Mouse (Mus musculus): ENCODE data around the gene H2afy2. TPM values are rescaled to one million over a fixed set of nuclear protein-coding genes. Genes with fewer than 3 reads are reported as not detected.

Gene H2afy2
- total and polyA plus RNA-seq, 2 experiments = 0.21 to 0.74 TPM

DNA sequence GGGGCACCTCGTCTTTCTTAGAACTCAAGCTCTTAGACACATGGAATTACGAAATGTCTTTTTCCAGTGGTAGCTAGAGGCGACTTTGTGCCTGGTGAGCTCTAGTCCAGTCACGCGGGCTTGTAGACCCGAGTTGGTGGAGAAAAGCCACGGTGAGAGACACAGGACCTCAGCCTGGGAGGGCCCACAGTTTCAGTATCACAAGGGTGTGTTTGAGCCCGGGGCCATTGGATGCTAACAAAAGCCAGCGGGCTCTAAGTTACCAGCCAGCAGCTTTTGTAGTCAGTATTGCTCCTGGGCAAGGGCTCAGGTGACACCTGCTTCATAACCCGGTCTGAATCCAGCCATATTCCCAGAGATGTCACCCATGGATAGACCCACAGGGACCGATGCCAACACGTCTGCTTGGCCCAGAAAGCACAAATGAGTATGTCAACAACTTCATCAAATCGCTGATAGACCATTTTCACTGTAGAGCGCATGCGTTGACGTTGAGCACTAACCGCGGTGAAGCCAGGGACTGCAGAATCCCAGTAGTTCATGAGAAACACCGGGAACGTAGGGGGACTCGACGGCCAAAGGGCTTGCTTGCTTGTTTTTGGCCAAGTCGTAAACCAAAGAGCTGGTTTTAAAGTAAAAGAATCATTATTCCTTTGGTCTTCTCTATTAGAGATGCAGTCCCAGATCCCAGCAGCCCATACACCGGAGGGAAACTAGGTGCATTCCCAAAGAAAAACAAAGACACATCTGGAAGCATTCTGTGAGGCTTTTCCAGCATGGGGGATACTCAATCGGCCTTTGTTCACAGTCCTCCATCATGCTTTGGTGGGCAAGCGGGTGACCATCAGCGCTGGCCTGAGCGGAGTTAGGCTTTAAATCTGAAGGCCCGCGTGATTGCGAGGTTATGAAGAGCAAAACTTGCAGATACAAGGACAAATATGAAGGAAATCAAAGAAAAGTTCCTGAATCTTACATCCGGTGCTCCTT, 44.3 kb upstream of the H2afy2 start:
- H3K4me3 ChIP-seq (ENCODE audit: insufficient read depth, low read depth, low read length) = no peak overlapping the region
- H3K9ac ChIP-seq (ENCODE audit: low read depth, low read length) = no peak overlapping the region
- no peaks in the 10 kb centered on the region for H3K36me3 ChIP-seq (ENCODE audit: control insufficient read depth, insufficient read depth, low read length)
- no peak for DNase-seq (ENCODE audit: extremely low read depth, low read depth, low spot score)
- 89% methylated on average over 32 of the region's 32 CpGs for WGBS
- H3K79me2 ChIP-seq (ENCODE audit: control insufficient read depth, insufficient read depth, low read length) = no peaks in the 10 kb centered on the region
- no peak overlapping the region for H3K27ac ChIP-seq (replicated peaks; ENCODE audit: insufficient read depth, low read depth, low read length)
- H3K4me1 ChIP-seq (ENCODE audit: control insufficient read depth, insufficient read depth, low read length) = no peaks in the 10 kb centered on the region
- TF ChIP-seq CTCF (IDR thresholded peaks at IDR 0.05; ENCODE audit: low read depth, low read length) (no peak), POLR2A (IDR thresholded peaks at IDR 0.05; ENCODE audit: extremely low read depth, insufficient read depth, low read length) (no peak)
- no peaks in the 10 kb centered on the region for H3K27me3 ChIP-seq (ENCODE audit: control insufficient read depth, insufficient read depth, low read length)

DNA sequence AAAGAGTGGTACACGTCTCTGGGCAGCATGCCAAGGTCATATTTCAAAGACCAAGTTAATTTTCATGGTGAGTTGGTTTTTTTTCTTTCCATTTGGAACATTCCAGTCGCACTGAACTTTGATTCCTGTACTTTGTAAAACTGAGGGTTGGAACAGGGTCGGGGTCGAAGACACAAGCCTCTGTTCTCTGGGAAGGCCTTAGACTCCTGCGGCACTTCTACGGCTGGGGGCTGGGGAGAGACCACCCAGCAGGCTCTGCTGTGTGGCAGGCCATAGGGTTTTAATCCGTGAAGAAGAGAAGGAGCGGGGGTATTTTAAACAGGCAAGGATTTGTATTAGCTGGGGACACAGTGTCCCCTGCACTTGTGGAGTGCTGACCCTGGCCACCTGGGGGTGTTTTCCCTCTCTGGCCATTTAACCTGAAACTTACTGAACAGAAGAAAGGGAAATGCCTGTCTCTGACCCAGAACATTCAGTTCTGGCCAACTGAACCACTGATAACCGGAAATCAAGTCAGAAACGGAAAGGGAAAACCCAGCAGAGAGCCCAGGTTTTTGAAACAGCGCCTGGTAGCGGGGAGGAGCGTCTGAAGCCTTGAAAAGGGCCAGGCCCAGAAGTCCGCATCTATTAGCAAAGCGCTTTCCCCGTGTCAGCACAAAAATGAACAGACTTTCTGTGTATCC, 42.9 kb upstream of the H2afy2 start:
- TF ChIP-seq CTCF (IDR thresholded peaks at IDR 0.05; ENCODE audit: low read depth, low read length) (no peak), POLR2A (IDR thresholded peaks at IDR 0.05; ENCODE audit: extremely low read depth, insufficient read depth, low read length) (no peak)
- H3K4me3 ChIP-seq (ENCODE audit: insufficient read depth, low read depth, low read length) = no peak overlapping the region
- H3K36me3 ChIP-seq (ENCODE audit: control insufficient read depth, insufficient read depth, low read length) = no peaks in the 10 kb centered on the region
- no peak overlapping the region for H3K9ac ChIP-seq (ENCODE audit: low read depth, low read length)
- no peaks in the 10 kb centered on the region for H3K27me3 ChIP-seq (ENCODE audit: control insufficient read depth, insufficient read depth, low read length)
- WGBS = 64% methylated on average over 16 of the region's 16 CpGs
- DNase-seq (ENCODE audit: extremely low read depth, low read depth, low spot score) = no peak
- H3K27ac ChIP-seq (replicated peaks; ENCODE audit: insufficient read depth, low read depth, low read length) = no peak overlapping the region
- no peaks in the 10 kb centered on the region for H3K4me1 ChIP-seq (ENCODE audit: control insufficient read depth, insufficient read depth, low read length)
- H3K79me2 ChIP-seq (ENCODE audit: control insufficient read depth, insufficient read depth, low read length) = no peaks in the 10 kb centered on the region

DNA sequence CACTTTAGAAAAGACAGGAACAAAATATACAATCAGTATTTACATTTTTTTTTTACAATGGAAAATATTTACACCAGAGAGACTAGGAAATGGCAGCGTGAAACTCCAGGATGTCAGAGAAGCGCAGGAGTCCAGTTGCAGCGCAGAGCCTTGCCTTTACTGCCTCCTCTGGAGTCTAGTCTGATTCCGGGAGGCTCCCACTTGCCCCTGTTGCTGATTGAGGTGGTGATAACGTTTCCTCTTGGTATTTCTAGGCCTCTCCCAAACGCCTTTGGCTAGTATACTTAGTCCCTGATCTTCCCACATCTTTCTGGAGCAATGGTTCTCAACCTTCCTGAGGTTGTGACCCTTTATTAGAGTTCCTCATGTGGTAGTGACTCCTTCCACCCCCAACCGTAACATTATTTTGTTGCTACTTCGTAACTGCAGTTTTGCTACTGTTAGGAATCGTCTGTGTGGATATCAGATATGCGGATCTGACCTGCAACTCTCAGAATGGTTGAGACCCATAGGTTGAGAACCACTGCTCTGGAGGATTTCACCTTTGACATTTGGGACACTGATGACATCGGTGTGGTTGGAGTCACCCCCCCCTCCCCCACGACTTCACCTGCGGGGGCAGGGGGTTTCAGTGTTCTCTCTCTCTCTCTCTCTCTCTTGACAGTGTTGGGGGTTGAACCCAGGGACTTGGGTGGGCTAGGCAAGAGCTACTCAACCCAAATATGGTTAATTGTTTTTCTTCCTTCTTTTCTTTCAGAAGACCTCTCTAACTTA, 42.2 kb upstream of the H2afy2 start:
- TF ChIP-seq POLR2A (IDR thresholded peaks at IDR 0.05; ENCODE audit: extremely low read depth, insufficient read depth, low read length) = no peak
- no peak for TF ChIP-seq CTCF (IDR thresholded peaks at IDR 0.05; ENCODE audit: low read depth, low read length)
- WGBS = 72% methylated on average over 13 of the region's 13 CpGs
- Histone ChIP-seq H3K4me1 (ENCODE audit: control insufficient read depth, insufficient read depth, low read length) (no peaks in the 10 kb centered on the region), H3K4me3 (ENCODE audit: insufficient read depth, low read depth, low read length) (no peak overlapping the region), H3K27me3 (ENCODE audit: control insufficient read depth, insufficient read depth, low read length) (no peaks in the 10 kb centered on the region), H3K9ac (ENCODE audit: low read depth, low read length) (no peak overlapping the region), H3K27ac (replicated peaks; ENCODE audit: insufficient read depth, low read depth, low read length) (no peak overlapping the region), H3K79me2 (ENCODE audit: control insufficient read depth, insufficient read depth, low read length) (no peaks in the 10 kb centered on the region), H3K36me3 (ENCODE audit: control insufficient read depth, insufficient read depth, low read length) (no peaks in the 10 kb centered on the region)
- DNase-seq (ENCODE audit: extremely low read depth, low read depth, low spot score) = no peak

DNA sequence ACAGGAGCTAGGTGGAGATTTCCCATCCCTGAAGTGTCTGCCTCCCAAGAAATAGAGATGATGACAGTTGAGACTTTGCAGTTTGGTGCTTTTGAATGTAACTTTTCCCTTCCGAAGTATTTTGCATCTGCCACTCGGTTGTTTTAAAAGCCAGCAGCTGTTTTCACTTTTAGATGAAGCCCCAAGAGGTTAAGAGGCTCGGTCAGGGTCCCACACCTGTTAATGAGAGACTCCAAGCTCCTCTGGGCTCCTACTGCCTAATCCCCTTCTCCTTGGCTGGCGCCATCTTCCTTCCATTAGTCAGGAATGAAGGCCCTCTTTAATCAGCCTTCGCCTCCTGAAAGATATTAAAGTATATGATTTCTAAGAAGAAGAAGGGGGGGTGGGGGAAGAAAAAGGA, 41.6 kb upstream of the H2afy2 start:
- Histone ChIP-seq H3K27me3 (ENCODE audit: control insufficient read depth, insufficient read depth, low read length) (no peaks in the 10 kb centered on the region), H3K27ac (replicated peaks; ENCODE audit: insufficient read depth, low read depth, low read length) (no peak overlapping the region), H3K4me3 (ENCODE audit: insufficient read depth, low read depth, low read length) (no peak overlapping the region), H3K36me3 (ENCODE audit: control insufficient read depth, insufficient read depth, low read length) (no peaks in the 10 kb centered on the region), H3K79me2 (ENCODE audit: control insufficient read depth, insufficient read depth, low read length) (no peaks in the 10 kb centered on the region), H3K4me1 (ENCODE audit: control insufficient read depth, insufficient read depth, low read length) (no peaks in the 10 kb centered on the region), H3K9ac (ENCODE audit: low read depth, low read length) (no peak overlapping the region)
- 74% methylated on average over 5 of the region's 5 CpGs for WGBS
- no peak for TF ChIP-seq POLR2A (IDR thresholded peaks at IDR 0.05; ENCODE audit: extremely low read depth, insufficient read depth, low read length)
- no peak for TF ChIP-seq CTCF (IDR thresholded peaks at IDR 0.05; ENCODE audit: low read depth, low read length)
- DNase-seq (ENCODE audit: extremely low read depth, low read depth, low spot score) = no peak

DNA sequence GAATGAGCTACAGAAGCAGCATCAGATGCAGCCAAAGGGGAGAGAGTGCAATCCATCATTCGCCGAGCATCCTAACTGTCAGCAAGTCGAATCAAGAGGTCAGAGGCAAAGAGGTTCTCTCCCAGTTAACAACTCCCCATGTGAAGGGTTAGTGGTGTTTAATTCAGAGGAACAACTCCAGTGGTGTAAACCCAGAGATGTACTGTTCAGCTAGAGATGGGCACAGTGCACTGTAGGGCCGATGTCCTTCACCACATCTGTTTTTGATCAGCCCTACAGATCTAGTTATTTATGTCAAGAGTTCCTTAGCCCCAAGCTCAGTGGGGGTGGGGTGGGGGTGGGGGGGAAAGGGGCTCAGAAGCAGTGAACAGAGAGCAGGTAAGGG, 39.8 kb upstream of the H2afy2 start:
- 73% methylated on average over 4 of the region's 4 CpGs for WGBS
- Histone ChIP-seq H3K9ac (ENCODE audit: low read depth, low read length) (no peak overlapping the region), H3K79me2 (ENCODE audit: control insufficient read depth, insufficient read depth, low read length) (no peaks in the 10 kb centered on the region), H3K27ac (replicated peaks; ENCODE audit: insufficient read depth, low read depth, low read length) (no peak overlapping the region), H3K27me3 (ENCODE audit: control insufficient read depth, insufficient read depth, low read length) (no peaks in the 10 kb centered on the region), H3K4me3 (ENCODE audit: insufficient read depth, low read depth, low read length) (no peak overlapping the region), H3K4me1 (ENCODE audit: control insufficient read depth, insufficient read depth, low read length) (no peaks in the 10 kb centered on the region), H3K36me3 (ENCODE audit: control insufficient read depth, insufficient read depth, low read length) (no peaks in the 10 kb centered on the region)
- no peak for TF ChIP-seq CTCF (IDR thresholded peaks at IDR 0.05; ENCODE audit: low read depth, low read length)
- no peak for TF ChIP-seq POLR2A (IDR thresholded peaks at IDR 0.05; ENCODE audit: extremely low read depth, insufficient read depth, low read length)
- DNase-seq (ENCODE audit: extremely low read depth, low read depth, low spot score) = no peak

Measured in liver, adult 2 months (tissue).